Mouse (Mus musculus) CH12.LX (cell line): ENCODE results near the gene Hectd1.

Experiments used
- CHD1 ChIP-seq: IDR thresholded peaks from 2 replicates; pipeline ENCODE4 v1.6.1; 2012; ENCODE audit warnings: low read depth, low read length, improper control_type of control experiment, inconsistent platforms
- CHD2 ChIP-seq: IDR thresholded peaks from 2 replicates; pipeline ENCODE4 v1.6.1; 2011; ENCODE audit warnings: low read length, improper control_type of control experiment
- CTCF ChIP-seq, 2 experiments: IDR thresholded peaks in 1 of 2; conservative IDR thresholded peaks in 1 of 2; 2 replicates each; pipeline ENCODE4 v1.5.1; 2011 to 2012; ENCODE audit warnings: low read depth in 2 of 2, low read length in 2 of 2, improper control_type of control experiment in 1 of 2, inconsistent platforms in 1 of 2, mild to moderate bottlenecking in 1 of 2, moderate library complexity in 1 of 2
- GABPA ChIP-seq: IDR thresholded peaks from 2 replicates; pipeline ENCODE4 v1.6.1; 2012; ENCODE audit warnings: low read depth, low read length, improper control_type of control experiment, inconsistent platforms; ENCODE audit not compliant: insufficient replicate concordance
- HCFC1 ChIP-seq: IDR thresholded peaks from 2 replicates; pipeline ENCODE4 v1.6.1; 2012; ENCODE audit warnings: low read depth, mild to moderate bottlenecking, inconsistent platforms, low read length, improper control_type of control experiment
- MXI1 ChIP-seq: IDR thresholded peaks from 2 replicates; pipeline ENCODE4 v1.6.1; 2011; ENCODE audit warnings: mild to moderate bottlenecking, low read depth, low read length, improper control_type of control experiment
- NELFE ChIP-seq: IDR thresholded peaks from 2 replicates; pipeline ENCODE4 v1.6.1; 2011; ENCODE audit warnings: low read depth, low read length, improper control_type of control experiment
- NRF1 ChIP-seq: IDR thresholded peaks from 2 replicates; pipeline ENCODE4 v1.6.1; 2014; ENCODE audit warnings: low read depth, mild to moderate bottlenecking, inconsistent platforms, low read length, improper control_type of control experiment, moderate library complexity
- POLR2A ChIP-seq: IDR thresholded peaks from 2 replicates; pipeline ENCODE4 v1.6.1; 2011; ENCODE audit warnings: low read depth, mild to moderate bottlenecking, improper control_type of control experiment, low read length
- TCF12 ChIP-seq: IDR thresholded peaks from 2 replicates; pipeline ENCODE4 v1.6.1; 2014; ENCODE audit warnings: low read depth, mild to moderate bottlenecking, inconsistent platforms, low read length, improper control_type of control experiment
- USF1 ChIP-seq: IDR thresholded peaks from 2 replicates; pipeline ENCODE4 v1.6.1; 2014; ENCODE audit warnings: low read depth, mild to moderate bottlenecking, inconsistent platforms, low read length, improper control_type of control experiment
- ZMIZ1 ChIP-seq: IDR thresholded peaks from 2 replicates; pipeline ENCODE4 v1.6.1; 2012; ENCODE audit warnings: low read depth, mild to moderate bottlenecking, inconsistent platforms, low read length, improper control_type of control experiment
- ZNF384 ChIP-seq: IDR thresholded peaks from 2 replicates; pipeline ENCODE4 v1.6.1; 2012; ENCODE audit warnings: low read depth, low read length, improper control_type of control experiment, inconsistent platforms

GRCm38 (mm10) chr12:51811388-51812140, 17.8 kb downstream of the Hectd1 start:
- TF ChIP-seq HCFC1 (no peak), POLR2A (no peak), CTCF (conservative IDR thresholded peaks at IDR 0.05 in 1 of 2, IDR thresholded peaks at IDR 0.05 in 1 of 2; ENCODE audit: low read depth in 2 of 2, low read length in 2 of 2) (no peak), ZMIZ1 (no peak), NRF1 (no peak), CHD1 (no peak), TCF12 (no peak), CHD2 (no peak), USF1 (no peak), ZNF384 (no peak), MXI1 (no peak), GABPA (no peak), NELFE (no peak)
